Mouse (Mus musculus) kidney, embryonic 14.5 days (tissue): ENCODE data around the gene Tacc2. TPM values are rescaled to one million over a fixed set of nuclear protein-coding genes. Genes with fewer than 3 reads are reported as not detected.
A peak's percentile ranks its signal among the peaks of the same experiment; 100 is the strongest.
"Not testable (repeated sequence)": the region's sequence is repeated elsewhere in the genome, so short reads cannot be mapped to it uniquely, and the experiment has no call there.

Source experiments
- ATAC-seq: fragments of 200-750 bp; cut with Nextera tagmentation; 2 replicates; pipeline ENCODE4 v1.8.0; 2017; ENCODE audit warnings: moderate number of reproducible peaks, mild to moderate bottlenecking, moderate TSS enrichment, moderate library complexity; ENCODE audit not compliant: low FRiP score, low TSS enrichment
- H3K27ac ChIP-seq: fragments of 300-500 bp; sonication (generic); 2 replicates; pipeline ENCODE4 v1.5.1; 2014; ENCODE audit warnings: low read depth, mild to moderate bottlenecking, low read length, moderate library complexity, mixed read lengths
- H3K27me3 ChIP-seq: fragments of 300-500 bp; sonication (generic); 2 replicates; pipeline ENCODE4 v1.6.1; 2014; ENCODE audit warnings: mild to moderate bottlenecking, low read length; ENCODE audit not compliant: control insufficient read depth, insufficient read depth
- H3K36me3 ChIP-seq: fragments of 300-500 bp; sonication (generic); 2 replicates; pipeline ENCODE4 v1.6.1; 2014; ENCODE audit warnings: low read length, mixed read lengths; ENCODE audit not compliant: control insufficient read depth, insufficient read depth
- H3K4me1 ChIP-seq: fragments of 300-500 bp; sonication (generic); 2 replicates; pipeline ENCODE4 v1.6.1; 2014; ENCODE audit warnings: low read length, mixed read lengths; ENCODE audit not compliant: control insufficient read depth, insufficient read depth
- H3K4me2 ChIP-seq: fragments of 300-500 bp; sonication (generic); replicated peaks from 2 replicates; pipeline ENCODE4 v1.6.1; 2014; ENCODE audit warnings: low read depth, mild to moderate bottlenecking, low read length
- H3K4me3 ChIP-seq: fragments of 300-500 bp; sonication (generic); 2 replicates; pipeline ENCODE4 v1.5.1; 2014; ENCODE audit warnings: mild to moderate bottlenecking, low read length
- H3K9ac ChIP-seq: fragments of 300-500 bp; sonication (generic); 2 replicates; pipeline ENCODE4 v1.6.1; 2014; ENCODE audit warnings: low read depth, mild to moderate bottlenecking, low read length, moderate library complexity
- H3K9me3 ChIP-seq: fragments of 300-500 bp; sonication (generic); 2 replicates; pipeline ENCODE4 v1.6.1; 2016; ENCODE audit warnings: low read length; ENCODE audit not compliant: control insufficient read depth
- WGBS: fragments of 180-500 bp; shearing (Covaris S2); extraction: QIAGEN DNeasy Blood & Tissue Kit; methylation state at CpG from one replicate; pipeline ENCODE4 v1.1.7; 2014; 5-methylcytosine and 5-hydroxymethylcytosine counted together
- polyA plus RNA-seq: library from polyadenylated mRNA; unstranded; fragments of >200 nt; fragmentation: Nextera tagmentation; extraction: Ambion mirVana; gene quantifications from 2 replicates; pipeline ENCODE4 v1.2.1, GENCODE M21; 2014

Gene Tacc2
- polyA plus RNA-seq, 1 experiment from 2014 or later: 41.5 TPM

DNA sequence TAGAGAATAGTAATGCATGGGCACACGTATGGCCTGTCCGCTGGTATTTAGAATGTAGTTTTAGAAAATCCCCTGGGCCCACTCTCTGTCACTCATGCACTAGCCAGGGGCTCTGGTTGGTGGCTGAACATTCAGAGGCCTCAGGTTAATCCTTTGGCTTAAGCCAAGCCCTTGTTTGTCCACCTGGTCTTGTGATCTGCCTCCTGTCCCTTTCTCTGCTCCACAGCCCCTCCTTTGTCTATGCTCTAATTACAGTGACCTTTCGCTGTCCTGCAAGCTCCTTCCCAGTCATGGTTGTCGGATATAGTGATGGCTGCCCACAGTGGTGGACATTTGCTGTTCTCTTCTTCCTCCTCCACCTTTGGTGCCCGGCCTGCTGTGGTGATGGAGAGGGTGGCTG lies 85.0 kb downstream of the Tacc2 start:
- H3K36me3 ChIP-seq: peaks cover 6% of the 10 kb centered on the region
- no peaks in the 10 kb centered on the region for H3K27me3 ChIP-seq
- peaks cover 3% of the 10 kb centered on the region; the same call in 1 of the 2 replicates for H3K4me1 ChIP-seq
- no peak overlapping the region for H3K4me2 ChIP-seq
- no peak overlapping the region for H3K4me3 ChIP-seq
- WGBS: 55% methylated on average over 5 of the region's 5 CpGs
- no peak overlapping the region for H3K9ac ChIP-seq
- 0 out of 2 replicates have a peak, but pooled peaks cover 7% of the 10 kb centered on the region for H3K9me3 ChIP-seq
- no peak overlapping the region for H3K27ac ChIP-seq
- peak; percentile 34; the same call in 1 of the 2 replicates for ATAC-seq

- WGBS: 74% methylated on average over 4 of the region's 4 CpGs
- Histone ChIP-seq H3K9ac (no peak overlapping the region), H3K27ac (no peak overlapping the region), H3K36me3 (peaks cover 6% of the 10 kb centered on the region), H3K27me3 (no peaks in the 10 kb centered on the region), H3K4me1 (peaks cover 3% of the 10 kb centered on the region; the same call in 1 of the 2 replicates), H3K4me3 (no peak overlapping the region), H3K4me2 (no peak overlapping the region), H3K9me3 (0 out of 2 replicates have a peak, but pooled peaks cover 7% of the 10 kb centered on the region)
- ATAC-seq: no peak
These were observed 85.6 kb downstream of the Tacc2 start for GRCm38 (mm10) chr7:130662869-130663268.

DNA sequence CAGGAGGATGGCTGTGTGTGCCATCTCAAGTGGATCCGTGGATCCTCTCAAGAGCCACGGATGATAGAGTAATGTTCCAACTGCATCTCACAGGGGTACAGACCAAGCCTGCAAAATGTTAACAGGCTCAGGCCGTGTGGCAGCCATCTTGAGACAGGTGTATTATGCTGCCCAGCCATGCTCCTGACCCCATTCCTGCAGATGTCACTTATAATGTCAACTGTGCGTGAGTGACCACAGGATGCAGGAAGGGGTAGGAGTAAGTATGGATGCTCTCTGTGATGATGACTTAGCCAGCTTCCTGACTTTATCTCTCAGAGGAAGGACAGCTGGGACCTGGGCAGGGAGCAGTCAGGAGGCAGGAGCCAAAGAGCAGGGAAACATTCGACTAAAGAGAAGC lies 86.8 kb downstream of the Tacc2 start:
- H3K9ac ChIP-seq: no peak overlapping the region
- no peak overlapping the region for H3K4me3 ChIP-seq
- WGBS: 95% methylated on average over 5 of the region's 5 CpGs

GRCm38 (mm10) chr7:130664629-130665028 lies 87.4 kb downstream of the Tacc2 start:
- H3K36me3 ChIP-seq: peaks cover 6% of the 10 kb centered on the region
- H3K27ac ChIP-seq: no peak overlapping the region
- ATAC-seq: no peak
- H3K4me1 ChIP-seq: peaks cover 13% of the 10 kb centered on the region
- no peak overlapping the region for H3K4me3 ChIP-seq
- H3K9me3 ChIP-seq: 0 out of 2 replicates have a peak, but pooled peaks cover 7% of the 10 kb centered on the region
- H3K9ac ChIP-seq: no peak overlapping the region
- H3K4me2 ChIP-seq: no peak overlapping the region
- no peaks in the 10 kb centered on the region for H3K27me3 ChIP-seq
- 92% methylated on average over 5 of the region's 5 CpGs for WGBS

More for the DNA sequence above, 86.8 kb downstream of the Tacc2 start:
- ATAC-seq: no peak
- Histone ChIP-seq H3K4me1 (peaks cover 8% of the 10 kb centered on the region), H3K9me3 (0 out of 2 replicates have a peak, but pooled peaks cover 7% of the 10 kb centered on the region), H3K4me2 (no peak overlapping the region), H3K27me3 (no peaks in the 10 kb centered on the region), H3K27ac (no peak overlapping the region), H3K36me3 (peaks cover 6% of the 10 kb centered on the region)

DNA sequence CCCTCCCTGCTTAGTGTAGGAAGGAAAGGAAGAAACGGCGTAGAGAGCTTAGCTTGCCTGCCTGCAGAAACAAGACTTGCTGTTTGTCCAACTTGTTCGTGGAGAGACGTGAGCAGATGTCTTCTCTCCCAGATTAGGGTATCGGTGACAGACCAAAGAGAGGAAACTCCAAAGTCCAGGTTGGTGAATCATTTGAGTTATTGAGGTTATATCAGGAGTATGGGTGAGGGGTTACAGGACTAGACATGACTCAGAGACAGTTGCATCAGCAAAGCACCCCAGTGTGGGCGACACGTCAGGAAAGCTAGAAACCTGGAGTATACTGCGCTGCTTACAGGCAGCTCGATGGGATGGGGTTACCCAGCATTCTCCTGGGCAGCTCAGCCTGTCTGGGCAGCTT lies 88.1 kb downstream of the Tacc2 start:
- Histone ChIP-seq H3K27me3 (no peaks in the 10 kb centered on the region), H3K27ac (no peak overlapping the region), H3K9me3 (0 out of 2 replicates have a peak, but pooled peaks cover 7% of the 10 kb centered on the region), H3K4me1 (peaks cover 19% of the 10 kb centered on the region), H3K4me2 (no peak overlapping the region), H3K9ac (no peak overlapping the region), H3K4me3 (no peak overlapping the region), H3K36me3 (peaks cover 6% of the 10 kb centered on the region)
- 96% methylated on average over 9 of the region's 9 CpGs for WGBS
- ATAC-seq: no peak

GRCm38 (mm10) chr7:130668013-130668412 lies 90.8 kb downstream of the Tacc2 start:
- not testable (repeated sequence) for H3K27me3 ChIP-seq, H3K9me3 ChIP-seq, H3K9ac ChIP-seq, ATAC-seq, H3K4me2 ChIP-seq, H3K4me3 ChIP-seq, H3K27ac ChIP-seq, H3K36me3 ChIP-seq
- 96% methylated on average over 1 of the region's 1 CpGs for WGBS
- H3K4me1 ChIP-seq: peaks cover 27% of the 10 kb centered on the region

GRCm38 (mm10) chr7:130668729-130669281 lies 91.6 kb downstream of the Tacc2 start:
- Histone ChIP-seq H3K36me3 (peaks cover 6% of the 10 kb centered on the region), H3K4me1 (peaks cover 27% of the 10 kb centered on the region), H3K27ac (peak overlapping the region; percentile 60), H3K4me2 (no peak overlapping the region), H3K9me3 (0 out of 2 replicates have a peak, but pooled peaks cover 7% of the 10 kb centered on the region), H3K27me3 (no peaks in the 10 kb centered on the region), H3K4me3 (no peak overlapping the region), H3K9ac (no peak overlapping the region)
- WGBS: 45% methylated on average over 7 of the region's 7 CpGs
- ATAC-seq: no peak

DNA sequence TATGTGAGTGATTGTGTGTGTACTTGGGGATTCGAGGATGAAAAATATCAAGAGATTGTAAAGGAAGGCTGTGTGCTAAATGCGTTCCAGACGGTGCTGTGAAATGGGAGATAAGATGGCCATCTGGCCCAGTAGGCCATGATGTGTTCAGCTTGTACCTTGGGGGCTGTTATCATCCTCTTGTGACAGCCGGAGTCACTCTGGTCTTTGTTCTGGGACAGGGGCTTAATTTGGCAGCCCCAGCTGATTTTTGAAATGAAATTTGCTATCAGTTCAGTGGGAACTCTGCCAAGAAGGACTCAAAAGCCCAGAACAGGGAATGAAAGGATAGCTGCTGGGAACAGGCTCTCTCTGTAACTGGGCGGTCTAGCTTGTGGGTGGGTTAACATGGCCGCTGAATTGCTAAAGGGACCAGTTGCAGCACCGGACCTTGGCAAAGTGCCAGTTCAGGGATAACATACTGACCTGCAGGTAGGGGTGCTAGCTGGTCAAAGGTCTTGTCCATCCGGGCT lies 92.2 kb downstream of the Tacc2 start:
- no peak overlapping the region for H3K4me2 ChIP-seq
- ATAC-seq: no peak
- H3K36me3 ChIP-seq: peaks cover 6% of the 10 kb centered on the region
- no peak overlapping the region for H3K4me3 ChIP-seq
- H3K27me3 ChIP-seq: no peaks in the 10 kb centered on the region
- no peak overlapping the region for H3K9ac ChIP-seq
- peaks cover 27% of the 10 kb centered on the region for H3K4me1 ChIP-seq
- H3K27ac ChIP-seq: peak overlapping the region; percentile 60
- 63% methylated on average over 8 of the region's 8 CpGs for WGBS
- 0 out of 2 replicates have a peak, but pooled peaks cover 7% of the 10 kb centered on the region for H3K9me3 ChIP-seq

- ATAC-seq: no peak
- Histone ChIP-seq H3K9ac (no peak overlapping the region), H3K27me3 (no peaks in the 10 kb centered on the region), H3K4me1 (peaks cover 27% of the 10 kb centered on the region), H3K36me3 (peaks cover 6% of the 10 kb centered on the region), H3K4me2 (no peak overlapping the region), H3K9me3 (0 out of 2 replicates have a peak, but pooled peaks cover 5% of the 10 kb centered on the region), H3K27ac (0 out of 2 replicates have a peak overlapping the region, but pooled peaks have one; percentile 30), H3K4me3 (no peak overlapping the region)
- 69% methylated on average over 4 of the region's 4 CpGs for WGBS
These were observed 93.1 kb downstream of the Tacc2 start for GRCm38 (mm10) chr7:130670358-130670757.
